Mouse (Mus musculus): Measurements from ENCODE around the gene Fanci. TPM values are rescaled to one million over a fixed set of nuclear protein-coding genes. Genes with fewer than 3 reads are reported as not detected.

Fanci gene
- total RNA-seq, 2 experiments from 2014 or later = 4.7 to 5.0 TPM

Other genes starting within 250 kb of the Fanci start
- gene Mfge8, start 242.9 kb upstream of the Fanci start, total RNA-seq (2021) = 100 to 1,000 TPM; 327 to 347 TPM
- gene Abhd2, start 118.7 kb upstream of the Fanci start, total RNA-seq (2021) = 100 to 1,000 TPM; 382 to 406 TPM
- gene Rlbp1, start 4.9 kb upstream of the Fanci start, total RNA-seq (2021) = under 1 TPM; 0.17 to 0.45 TPM
- 10 to 100 TPM; 87.2 to 93.7 TPM for gene Polg, start 74.4 kb downstream of the Fanci start, total RNA-seq (2021)
- 10 to 100 TPM in 1 of 2 experiments, 1 to 10 TPM in 1; 1.7 to 12.8 TPM for gene Rhcg, start 225.7 kb downstream of the Fanci start, total RNA-seq (2021)

Data from adrenal gland, postnatal 4 days (tissue).